Mouse (Mus musculus) midbrain, postnatal 0 days (tissue): ENCODE results near the gene Clec4a4. TPM values are rescaled to one million over a fixed set of nuclear protein-coding genes. Genes with fewer than 3 reads are reported as not detected.
"Not testable (repeated sequence)": the region's sequence is repeated elsewhere in the genome, so short reads cannot be mapped to it uniquely, and the experiment has no call there.

Source experiments
- ATAC-seq: fragments of 200-750 bp; cut with Nextera tagmentation; 2 replicates; pipeline ENCODE4 v1.8.0; 2017; ENCODE audit warnings: moderate number of reproducible peaks, mild to moderate bottlenecking, moderate TSS enrichment, moderate library complexity; ENCODE audit not compliant: low FRiP score
- DNase-seq: peaks from one replicate; pipeline ENCODE4 v3.0.0-alpha.2; 2015; ENCODE audit warnings: low spot score
- H3K27ac ChIP-seq: fragments of 300-500 bp; sonication (generic); 2 replicates; pipeline ENCODE4 v1.5.1; 2014; ENCODE audit warnings: low read depth, mild to moderate bottlenecking, low read length, mixed read lengths
- H3K27me3 ChIP-seq: fragments of 300-500 bp; sonication (generic); 2 replicates; pipeline ENCODE4 v1.6.1; 2014; ENCODE audit warnings: low read length, control low read depth, mixed read lengths; ENCODE audit not compliant: insufficient read depth
- H3K36me3 ChIP-seq: fragments of 300-500 bp; sonication (generic); 2 replicates; pipeline ENCODE4 v1.6.1; 2014; ENCODE audit warnings: low read length, control low read depth, mixed read lengths; ENCODE audit not compliant: insufficient read depth
- H3K4me1 ChIP-seq: fragments of 300-500 bp; sonication (generic); 2 replicates; pipeline ENCODE4 v1.6.1; 2014; ENCODE audit warnings: mild to moderate bottlenecking, control low read depth, antibody characterized with exemption, low read length, mixed read lengths; ENCODE audit not compliant: insufficient read depth
- H3K4me2 ChIP-seq: fragments of 300-500 bp; sonication (generic); 2 replicates; pipeline ENCODE4 v1.6.1; 2014; ENCODE audit warnings: low read depth, mild to moderate bottlenecking, low read length, mixed read lengths; ENCODE audit not compliant: poor library complexity, severe bottlenecking
- H3K4me3 ChIP-seq: fragments of 300-500 bp; sonication (generic); 2 replicates; pipeline ENCODE4 v1.5.1; 2014; ENCODE audit warnings: low read depth, mild to moderate bottlenecking, low read length, moderate library complexity
- H3K9ac ChIP-seq: fragments of 300-500 bp; sonication (generic); replicated peaks from 2 replicates; pipeline ENCODE4 v1.6.1; 2014; ENCODE audit warnings: mild to moderate bottlenecking, low read length, moderate library complexity, mixed read lengths; ENCODE audit not compliant: poor library complexity, severe bottlenecking
- H3K9me3 ChIP-seq: fragments of 300-500 bp; sonication (generic); 2 replicates; pipeline ENCODE4 v1.6.1; 2016; ENCODE audit warnings: low read length, control low read depth
- CTCF ChIP-seq: IDR thresholded peaks from 2 replicates; pipeline ENCODE4 v1.5.1; 2016; ENCODE audit warnings: antibody characterized with exemption, mild to moderate bottlenecking
- WGBS: fragments of 180-500 bp; shearing (Covaris S2); extraction: QIAGEN DNeasy Blood & Tissue Kit; methylation state at CpG from one replicate; pipeline ENCODE4 v1.1.7; 2014; 5-methylcytosine and 5-hydroxymethylcytosine counted together
- polyA plus RNA-seq: library from polyadenylated mRNA; unstranded; fragments of >200 nt; fragmentation: Nextera tagmentation; extraction: Ambion mirVana; gene quantifications from 2 replicates; pipeline ENCODE4 v1.2.1, GENCODE M21; 2015
- total RNA-seq: library from RNA; depleted of rRNA; stranded (reverse); fragments of >200 nt; gene quantifications from 2 replicates; pipeline ENCODE4 v1.2.3, GENCODE M21; 2014; rRNA removed

The Clec4a4 gene
- total RNA-seq (not detected in 2 replicates), polyA plus RNA-seq (not detected in 2 replicates)

- WGBS: 85% methylated on average over 6 of the region's 6 CpGs
- no peak for ATAC-seq
- no peak for TF ChIP-seq CTCF
These were observed at the start of gene Clec4a4 for GRCm38 (mm10) chr6:122989876-122990437. Gene Clec4a4 (plus strand): TSS chr6:122990367.

GRCm38 (mm10) chr6:122946760-122947159, 43.4 kb upstream of the Clec4a4 start:
- ATAC-seq: no peak
- no peak for DNase-seq
- no peak overlapping the region for H3K27ac ChIP-seq
- H3K9me3 ChIP-seq: 0 out of 2 replicates have a peak, but pooled peaks cover 3% of the 10 kb centered on the region
- no peaks in the 10 kb centered on the region for H3K4me1 ChIP-seq
- H3K4me3 ChIP-seq: no peak overlapping the region
- H3K9ac ChIP-seq: no peak overlapping the region
- H3K36me3 ChIP-seq: no peaks in the 10 kb centered on the region
- no peaks in the 10 kb centered on the region for H3K27me3 ChIP-seq
- H3K4me2 ChIP-seq: no peak overlapping the region
- 89% methylated on average over 2 of the region's 2 CpGs for WGBS
- TF ChIP-seq CTCF: no peak

More at GRCm38 (mm10) chr6:122989876-122990437, at the start of gene Clec4a4:
- H3K9me3 ChIP-seq: 0 out of 2 replicates have a peak, but pooled peaks cover 9% of the 10 kb centered on the region
- H3K4me3 ChIP-seq: no peak within 1 kb of the TSS
- DNase-seq: no peak
- no peak within 1 kb of the TSS for H3K9ac ChIP-seq
- no peak within 1 kb of the TSS for H3K27ac ChIP-seq
- H3K27me3 ChIP-seq: no peaks in the 10 kb centered on the region
- no peaks in the 10 kb centered on the region for H3K36me3 ChIP-seq
- no peak within 1 kb of the TSS for H3K4me2 ChIP-seq
- no peaks in the 10 kb centered on the region for H3K4me1 ChIP-seq

- H3K9ac ChIP-seq: no peak within 1 kb of the TSS
- ATAC-seq: no peak
- no peak for DNase-seq
These were observed 37.8 kb upstream of the Clec4a4 start, which contains the start of gene Clec4a3 for GRCm38 (mm10) chr6:122952401-122952800. Gene Clec4a3 (plus strand): TSS chr6:122952515.

GRCm38 (mm10) chr6:122964562-122964961, 25.6 kb upstream of the Clec4a4 start:
- no peak for TF ChIP-seq CTCF
- Histone ChIP-seq H3K4me2 (no peak overlapping the region), H3K27ac (no peak overlapping the region), H3K27me3 (no peaks in the 10 kb centered on the region), H3K4me1 (no peaks in the 10 kb centered on the region), H3K9ac (no peak overlapping the region), H3K4me3 (no peak overlapping the region), H3K36me3 (no peaks in the 10 kb centered on the region), H3K9me3 (no peaks in the 10 kb centered on the region)
- DNase-seq (no peak), ATAC-seq (no peak)
- WGBS: 87% methylated on average over 2 of the region's 2 CpGs

More at GRCm38 (mm10) chr6:122952401-122952800, 37.8 kb upstream of the Clec4a4 start, which contains the start of gene Clec4a3:
- peaks cover 3% of the 10 kb centered on the region; the same call in 1 of the 2 replicates for H3K9me3 ChIP-seq
- H3K36me3 ChIP-seq: no peaks in the 10 kb centered on the region
- H3K4me3 ChIP-seq: no peak within 1 kb of the TSS
- no peak within 1 kb of the TSS for H3K27ac ChIP-seq
- TF ChIP-seq CTCF: no peak
- WGBS: 84% methylated on average over 8 of the region's 8 CpGs
- H3K4me2 ChIP-seq: no peak within 1 kb of the TSS
- H3K27me3 ChIP-seq: no peaks in the 10 kb centered on the region
- H3K4me1 ChIP-seq: no peaks in the 10 kb centered on the region

- WGBS: 84% methylated on average over 2 of the region's 2 CpGs
- H3K36me3 ChIP-seq: no peaks in the 10 kb centered on the region
- no peak for TF ChIP-seq CTCF
These were observed 21.1 kb upstream of the Clec4a4 start for GRCm38 (mm10) chr6:122969048-122969447.

GRCm38 (mm10) chr6:123004696-123005095, 14.5 kb downstream of the Clec4a4 start:
- not testable (repeated sequence) for H3K36me3 ChIP-seq, H3K9ac ChIP-seq, H3K4me1 ChIP-seq, DNase-seq, H3K27ac ChIP-seq, H3K9me3 ChIP-seq, H3K27me3 ChIP-seq, H3K4me2 ChIP-seq, H3K4me3 ChIP-seq, ATAC-seq
- 78% methylated on average over 2 of the region's 2 CpGs for WGBS

More at GRCm38 (mm10) chr6:122969048-122969447, 21.1 kb upstream of the Clec4a4 start:
- Histone ChIP-seq H3K4me3 (no peak overlapping the region), H3K27me3 (no peaks in the 10 kb centered on the region), H3K9me3 (0 out of 2 replicates have a peak, but pooled peaks cover 2% of the 10 kb centered on the region), H3K9ac (no peak overlapping the region), H3K27ac (no peak overlapping the region), H3K4me1 (no peaks in the 10 kb centered on the region), H3K4me2 (no peak overlapping the region)
- DNase-seq (no peak), ATAC-seq (no peak)
